Mouse (Mus musculus): ENCODE measurements around the gene Gm49322.
"Not testable (repeated sequence)": the region's sequence is repeated elsewhere in the genome, so short reads cannot be mapped to it uniquely, and the experiment has no call there.

Gene Gm49322

DNA sequence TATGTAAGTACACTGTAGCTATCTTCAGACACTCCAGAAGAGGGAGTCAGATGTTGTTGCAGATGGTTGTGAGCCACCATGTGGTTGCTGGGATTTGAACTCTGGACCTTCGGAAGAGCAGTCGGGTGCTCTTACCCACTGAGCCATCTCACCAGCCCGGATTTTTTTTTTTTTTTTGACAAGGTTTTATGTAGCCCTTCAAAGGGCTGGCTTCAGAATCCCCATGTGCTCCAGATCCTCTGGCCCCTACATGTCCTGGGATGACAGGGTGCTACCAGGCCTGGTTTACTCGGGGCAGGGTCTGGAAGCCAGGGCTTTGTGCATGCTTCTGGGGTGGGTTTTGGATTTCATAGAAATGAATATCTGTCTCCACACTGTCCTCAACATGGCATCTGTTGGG is at the start of gene Gm49322:
Gm49322 (plus strand) TSS at position 301 of the 400 bp plus-strand sequence.
- not testable (repeated sequence) for DNase-seq (ENCODE audit: low read depth, low spot score)

GRCm38 (mm10) chr10:80557346-80557965 is 48.4 kb upstream of the Gm49322 start:
- DNase-seq (ENCODE audit: low read depth, low spot score): peak; percentile 68

GRCm38 (mm10) chr10:80559431-80559830 is 46.4 kb upstream of the Gm49322 start:
- no peak for DNase-seq (ENCODE audit: low read depth, low spot score)

DNA sequence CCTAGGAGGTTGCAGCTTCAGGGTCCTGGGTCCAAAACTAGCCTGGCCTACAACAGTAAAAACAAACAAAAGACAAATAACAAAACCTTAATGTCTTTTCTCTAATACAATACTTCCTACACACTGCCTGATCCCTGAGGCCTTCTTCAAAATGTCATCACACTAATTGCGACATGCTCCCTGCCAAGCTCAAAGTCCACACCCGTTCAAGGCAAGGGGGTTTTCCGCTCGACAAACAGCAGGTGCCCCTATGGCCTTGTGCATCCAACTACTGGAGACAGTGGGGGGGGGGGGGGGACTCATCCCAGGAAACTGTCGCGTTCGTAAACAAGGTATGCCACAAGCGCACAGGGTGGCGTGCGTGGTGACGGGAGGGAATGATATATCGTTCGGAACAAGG is 45.2 kb upstream of the Gm49322 start:
- DNase-seq (ENCODE audit: low read depth, low spot score): no peak

- peak; percentile 91 for DNase-seq (ENCODE audit: low read depth, low spot score)
Measured at GRCm38 (mm10) chr10:80561116-80561944, 44.5 kb upstream of the Gm49322 start, which contains the start of gene Rexo1. Gene Rexo1 (minus strand): TSS chr10:80561560.

GRCm38 (mm10) chr10:80566375-80567092 is 39.3 kb upstream of the Gm49322 start:
- DNase-seq (ENCODE audit: low read depth, low spot score): peak; percentile 75

DNA sequence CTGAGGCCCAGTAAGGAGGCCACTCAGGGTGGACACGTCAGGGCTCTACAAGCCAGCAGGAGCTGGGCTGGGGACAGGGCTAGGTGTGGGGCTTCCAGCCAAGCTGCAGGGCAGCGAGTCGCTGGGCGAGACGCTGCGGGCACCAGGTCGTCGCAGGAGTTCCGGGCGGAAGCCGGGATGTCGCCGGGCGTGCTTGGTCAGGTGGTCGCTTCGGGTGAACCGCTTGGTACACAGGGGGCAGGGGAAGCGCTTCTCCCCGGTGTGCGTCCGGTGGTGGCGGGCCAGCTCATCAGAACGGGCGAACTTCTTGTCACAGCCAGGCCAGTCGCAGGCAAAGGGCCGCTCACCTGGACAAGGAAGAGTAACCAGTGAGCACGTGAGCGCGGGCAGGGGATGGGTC is 36.9 kb upstream of the Gm49322 start:
- no peak for DNase-seq (ENCODE audit: low read depth, low spot score)

GRCm38 (mm10) chr10:80569664-80570066 is 36.2 kb upstream of the Gm49322 start:
- DNase-seq (ENCODE audit: low read depth, low spot score): no peak

GRCm38 (mm10) chr10:80570419-80570818 is 35.4 kb upstream of the Gm49322 start:
- no peak for DNase-seq (ENCODE audit: low read depth, low spot score)

- DNase-seq (ENCODE audit: low read depth, low spot score): no peak
Measured at GRCm38 (mm10) chr10:80570871-80571836, 34.7 kb upstream of the Gm49322 start.

- DNase-seq (ENCODE audit: low read depth, low spot score): no peak
Measured at GRCm38 (mm10) chr10:80572477-80572876, 33.3 kb upstream of the Gm49322 start.

GRCm38 (mm10) chr10:80573944-80574343 is 31.9 kb upstream of the Gm49322 start:
- DNase-seq (ENCODE audit: low read depth, low spot score): no peak

- DNase-seq (ENCODE audit: low read depth, low spot score): no peak
Measured at GRCm38 (mm10) chr10:80574896-80575295, 30.9 kb upstream of the Gm49322 start.

DNA sequence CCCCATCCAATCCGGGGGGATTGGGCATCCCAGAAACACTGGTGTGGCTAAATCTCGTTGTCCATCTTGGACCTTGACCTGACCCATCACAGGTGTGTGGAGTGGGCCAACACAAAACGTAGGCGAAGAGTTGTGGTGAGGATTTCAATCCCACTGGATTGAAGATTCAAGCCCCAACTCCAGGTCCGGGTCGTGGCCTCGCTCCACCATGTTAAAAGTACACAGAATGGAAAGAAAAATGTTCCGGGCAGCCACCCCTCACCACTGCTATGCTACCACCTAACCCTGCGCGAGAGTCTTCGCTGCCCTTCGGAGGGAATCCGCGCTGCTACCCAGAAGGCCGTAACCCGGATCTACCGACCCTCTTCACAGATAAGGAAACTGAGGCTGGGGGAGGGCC is 29.9 kb upstream of the Gm49322 start:
- no peak for DNase-seq (ENCODE audit: low read depth, low spot score)

- DNase-seq (ENCODE audit: low read depth, low spot score): no peak
Measured at GRCm38 (mm10) chr10:80576351-80577194, 29.2 kb upstream of the Gm49322 start.

DNA sequence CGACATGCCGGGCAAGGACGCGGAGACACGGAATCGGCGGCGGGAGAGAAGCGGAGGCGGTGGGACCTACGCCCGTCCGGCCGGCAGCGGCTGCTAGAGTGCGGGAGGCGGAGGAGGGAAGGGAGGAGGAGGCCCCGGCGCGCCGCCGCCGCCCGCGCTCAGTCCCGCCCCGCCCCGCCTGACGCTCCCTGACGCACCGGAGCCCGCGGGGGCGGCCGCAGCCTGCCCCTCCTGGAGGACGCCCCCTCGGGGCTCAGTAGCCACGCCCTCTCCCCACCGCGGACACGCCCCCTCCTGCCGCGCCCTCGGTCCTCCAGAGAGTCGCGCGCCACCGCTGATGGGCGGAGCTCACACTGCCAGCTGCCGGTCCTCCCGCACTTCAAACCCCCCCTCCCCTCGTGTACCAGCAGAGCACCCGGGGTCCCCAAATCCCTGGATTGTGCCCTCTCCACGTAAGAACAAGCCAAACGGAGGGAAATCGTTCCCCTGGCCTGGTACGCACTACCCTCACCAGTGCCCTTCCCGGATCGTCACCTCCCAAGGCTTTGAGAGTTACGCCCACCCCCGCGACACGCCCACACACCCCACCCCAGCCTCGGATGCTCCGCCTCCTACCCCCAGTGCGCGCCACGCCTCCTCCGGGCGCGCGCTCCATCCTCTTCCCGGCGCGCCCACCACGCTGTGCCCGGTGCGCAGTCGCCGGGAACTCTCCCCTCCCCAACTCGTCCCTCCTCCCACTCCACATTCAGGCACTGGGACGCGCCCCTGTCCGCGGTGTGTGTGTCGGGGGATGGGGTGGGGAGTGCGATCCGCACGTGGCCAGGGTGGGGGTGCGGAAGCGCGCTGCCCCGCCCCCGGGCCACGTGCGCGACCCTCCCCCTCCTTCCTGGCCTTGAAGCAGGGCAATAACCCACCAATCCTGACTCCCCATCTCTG is 28.4 kb upstream of the Gm49322 start, which contains the start of gene Klf16:
Klf16 (minus strand) TSS at position 127 of the 936 bp plus-strand sequence.
- peak; percentile 81 for DNase-seq (ENCODE audit: low read depth, low spot score)

- no peak for DNase-seq (ENCODE audit: low read depth, low spot score)
Measured at GRCm38 (mm10) chr10:80578131-80578750, 27.6 kb upstream of the Gm49322 start.

GRCm38 (mm10) chr10:80578911-80579310 is 26.9 kb upstream of the Gm49322 start:
- DNase-seq (ENCODE audit: low read depth, low spot score): peak; percentile 76

Data from retina, postnatal 7 days (tissue).